Mouse (Mus musculus) kidney, embryonic 15.5 days (tissue): Measurements from ENCODE around the gene Stx18. TPM values are rescaled to one million over a fixed set of nuclear protein-coding genes. Genes with fewer than 3 reads are reported as not detected.

ENCODE experiments used
- ATAC-seq: fragments of 200-750 bp; cut with Nextera tagmentation; replicated peaks from 2 replicates; pipeline ENCODE4 v1.8.0; 2017; ENCODE audit warnings: moderate TSS enrichment; ENCODE audit not compliant: low FRiP score
- H3K27ac ChIP-seq: fragments of 300-500 bp; sonication (generic); 2 replicates; pipeline ENCODE4 v1.5.1; 2015; ENCODE audit warnings: mild to moderate bottlenecking, inconsistent platforms
- H3K27me3 ChIP-seq: fragments of 300-500 bp; sonication (generic); 2 replicates; pipeline ENCODE4 v1.6.1; 2015; ENCODE audit warnings: inconsistent platforms
- H3K36me3 ChIP-seq: fragments of 300-500 bp; sonication (generic); 2 replicates; pipeline ENCODE4 v1.6.1; 2015; ENCODE audit warnings: inconsistent platforms
- H3K4me1 ChIP-seq: fragments of 300-500 bp; sonication (generic); 2 replicates; pipeline ENCODE4 v1.6.1; 2015; ENCODE audit warnings: inconsistent platforms
- H3K4me2 ChIP-seq: fragments of 300-500 bp; sonication (generic); 2 replicates; pipeline ENCODE4 v1.6.1; 2015; ENCODE audit warnings: moderate library complexity, mild to moderate bottlenecking, inconsistent platforms
- H3K4me3 ChIP-seq: fragments of 300-500 bp; sonication (generic); replicated peaks from 2 replicates; pipeline ENCODE4 v1.5.1; 2015; ENCODE audit warnings: mild to moderate bottlenecking, inconsistent platforms
- H3K9ac ChIP-seq: fragments of 300-500 bp; sonication (generic); 2 replicates; pipeline ENCODE4 v1.6.1; 2015; ENCODE audit warnings: mild to moderate bottlenecking, inconsistent platforms
- H3K9me3 ChIP-seq: fragments of 300-500 bp; sonication (generic); replicated peaks from 2 replicates; pipeline ENCODE4 v1.6.1; 2016; ENCODE audit warnings: inconsistent platforms
- WGBS: fragments of 180-500 bp; shearing (Covaris S2); methylation state at CpG from one replicate; pipeline ENCODE4 v1.1.7; 2015; ENCODE audit warnings: mixed read lengths; 5-methylcytosine and 5-hydroxymethylcytosine counted together
- polyA plus RNA-seq: library from polyadenylated mRNA; unstranded; fragments of >200 nt; fragmentation: Nextera tagmentation; extraction: Ambion mirVana; gene quantifications from 2 replicates; pipeline ENCODE4 v1.2.1, GENCODE M21; 2015

The Stx18 gene
- polyA plus RNA-seq, 1 experiment from 2014 or later = 43.6 TPM

GRCm38 (mm10) chr5:38151264-38151663 is 112.7 kb downstream of the Stx18 start:
- H3K9ac ChIP-seq = no peak overlapping the region
- no peak overlapping the region for H3K4me2 ChIP-seq
- H3K27me3 ChIP-seq = no peaks in the 10 kb centered on the region
- H3K4me1 ChIP-seq = no peaks in the 10 kb centered on the region
- H3K27ac ChIP-seq = no peak overlapping the region
- ATAC-seq = no peak
- H3K4me3 ChIP-seq = no peak overlapping the region
- 70% methylated on average over 3 of the region's 3 CpGs for WGBS
- peaks cover 58% of the 10 kb centered on the region for H3K36me3 ChIP-seq
- H3K9me3 ChIP-seq = no peaks in the 10 kb centered on the region

GRCm38 (mm10) chr5:38152201-38153108 is 113.9 kb downstream of the Stx18 start:
- H3K27me3 ChIP-seq = no peaks in the 10 kb centered on the region
- WGBS = 88% methylated on average over 10 of the region's 10 CpGs

GRCm38 (mm10) chr5:38153636-38154035 is 115.1 kb downstream of the Stx18 start:
- Histone ChIP-seq H3K4me3 (no peak overlapping the region), H3K4me1 (peaks cover 3% of the 10 kb centered on the region), H3K27ac (no peak overlapping the region), H3K27me3 (no peaks in the 10 kb centered on the region), H3K4me2 (no peak overlapping the region), H3K36me3 (peaks cover 58% of the 10 kb centered on the region), H3K9me3 (no peaks in the 10 kb centered on the region), H3K9ac (no peak overlapping the region)
- ATAC-seq = no peak
- 85% methylated on average over 5 of the region's 5 CpGs for WGBS

More at GRCm38 (mm10) chr5:38152201-38153108, 113.9 kb downstream of the Stx18 start:
- H3K4me3 ChIP-seq = no peak overlapping the region
- no peak overlapping the region for H3K4me2 ChIP-seq
- no peak overlapping the region for H3K9ac ChIP-seq
- ATAC-seq = no peak
- H3K36me3 ChIP-seq = peaks cover 64% of the 10 kb centered on the region
- H3K27ac ChIP-seq = no peak overlapping the region
- H3K9me3 ChIP-seq = no peaks in the 10 kb centered on the region
- H3K4me1 ChIP-seq = no peaks in the 10 kb centered on the region

- Histone ChIP-seq H3K27ac (no peak overlapping the region), H3K4me3 (peak overlapping the region; percentile 63; the same call in 1 of the 2 replicates), H3K4me2 (peak overlapping the region; percentile 89; the same call in 1 of the 2 replicates), H3K9me3 (no peaks in the 10 kb centered on the region), H3K36me3 (peaks cover 35% of the 10 kb centered on the region), H3K4me1 (peaks cover 13% of the 10 kb centered on the region), H3K9ac (no peak overlapping the region), H3K27me3 (peaks cover 37% of the 10 kb centered on the region)
- no peak for ATAC-seq
- WGBS = 69% methylated on average over 9 of the region's 9 CpGs
These were observed 119.0 kb downstream of the Stx18 start for GRCm38 (mm10) chr5:38157481-38158020.

- H3K4me3 ChIP-seq = peak overlapping the region; percentile 63
- no peak for ATAC-seq
- H3K36me3 ChIP-seq = peaks cover 29% of the 10 kb centered on the region
- peaks cover 13% of the 10 kb centered on the region for H3K4me1 ChIP-seq
- peak overlapping the region; percentile 89 for H3K4me2 ChIP-seq
- H3K27me3 ChIP-seq = peaks cover 43% of the 10 kb centered on the region
- peak overlapping the region; percentile 63 for H3K9ac ChIP-seq
- H3K27ac ChIP-seq = no peak overlapping the region
- WGBS = 4% methylated on average over 17 of the region's 17 CpGs
- no peaks in the 10 kb centered on the region for H3K9me3 ChIP-seq
These were observed 120.0 kb downstream of the Stx18 start for GRCm38 (mm10) chr5:38158501-38158946.

GRCm38 (mm10) chr5:38158947-38159633 is 120.5 kb downstream of the Stx18 start:
- ATAC-seq = peak; percentile 75
- Histone ChIP-seq H3K4me3 (peak overlapping the region; percentile 63), H3K9ac (peak overlapping the region; percentile 63), H3K9me3 (no peaks in the 10 kb centered on the region), H3K27me3 (peaks cover 43% of the 10 kb centered on the region), H3K36me3 (peaks cover 24% of the 10 kb centered on the region), H3K4me1 (peaks cover 13% of the 10 kb centered on the region), H3K27ac (no peak overlapping the region), H3K4me2 (peak overlapping the region; percentile 89)
- under 1% methylated on average over 78 of the region's 79 CpGs for WGBS

- 10% methylated on average over 35 of the region's 35 CpGs for WGBS
- peak; percentile 37 for ATAC-seq
- no peak within 1 kb of the TSS for H3K27ac ChIP-seq
- peak within 1 kb of the TSS; percentile 63 for H3K9ac ChIP-seq
- H3K9me3 ChIP-seq = no peaks in the 10 kb centered on the region
- peaks cover 16% of the 10 kb centered on the region for H3K36me3 ChIP-seq
- peak within 1 kb of the TSS; percentile 89 for H3K4me2 ChIP-seq
- H3K27me3 ChIP-seq = peaks cover 43% of the 10 kb centered on the region
- peaks cover 13% of the 10 kb centered on the region for H3K4me1 ChIP-seq
- H3K4me3 ChIP-seq = peak within 1 kb of the TSS; percentile 63
These were observed 121.3 kb downstream of the Stx18 start, which contains the start of gene Nsg1 for GRCm38 (mm10) chr5:38159634-38160413. Gene Nsg1 (minus strand): TSS chr5:38159907.

- H3K27ac ChIP-seq = no peak overlapping the region
- ATAC-seq = no peak
- no peak overlapping the region for H3K4me3 ChIP-seq
- no peaks in the 10 kb centered on the region for H3K4me1 ChIP-seq
- H3K36me3 ChIP-seq = no peaks in the 10 kb centered on the region
- H3K9me3 ChIP-seq = no peaks in the 10 kb centered on the region
- no peak overlapping the region for H3K4me2 ChIP-seq
- no peaks in the 10 kb centered on the region for H3K27me3 ChIP-seq
- no peak overlapping the region for H3K9ac ChIP-seq
- WGBS = 75% methylated on average over 11 of the region's 11 CpGs
These were observed 130.0 kb downstream of the Stx18 start for GRCm38 (mm10) chr5:38168497-38168896.

- WGBS = 52% methylated on average over 5 of the region's 5 CpGs
- no peaks in the 10 kb centered on the region for H3K9me3 ChIP-seq
These were observed 135.2 kb downstream of the Stx18 start for GRCm38 (mm10) chr5:38173766-38174165.

GRCm38 (mm10) chr5:38174256-38174912 is 135.8 kb downstream of the Stx18 start:
- no peaks in the 10 kb centered on the region for H3K36me3 ChIP-seq
- WGBS = 69% methylated on average over 16 of the region's 16 CpGs
- no peak overlapping the region for H3K4me3 ChIP-seq
- H3K4me2 ChIP-seq = no peak overlapping the region
- no peak for ATAC-seq
- H3K27me3 ChIP-seq = no peaks in the 10 kb centered on the region
- no peaks in the 10 kb centered on the region for H3K9me3 ChIP-seq
- no peak overlapping the region for H3K27ac ChIP-seq
- no peaks in the 10 kb centered on the region for H3K4me1 ChIP-seq
- H3K9ac ChIP-seq = no peak overlapping the region

More at GRCm38 (mm10) chr5:38173766-38174165, 135.2 kb downstream of the Stx18 start:
- ATAC-seq = no peak
- Histone ChIP-seq H3K4me2 (no peak overlapping the region), H3K4me1 (no peaks in the 10 kb centered on the region), H3K27me3 (no peaks in the 10 kb centered on the region), H3K36me3 (no peaks in the 10 kb centered on the region), H3K27ac (no peak overlapping the region), H3K4me3 (no peak overlapping the region), H3K9ac (no peak overlapping the region)
